Mouse (Mus musculus) liver, adult 2 months (tissue): Measurements from ENCODE around the gene Aff3. TPM values are rescaled to one million over a fixed set of nuclear protein-coding genes. Genes with fewer than 3 reads are reported as not detected.
A peak's percentile ranks its signal among the peaks of the same experiment; 100 is the strongest.

ENCODE experiments used
- DNase-seq: peaks from one replicate; pipeline ENCODE4 v3.0.0-alpha.2; 2011; ENCODE audit warnings: low read depth, low spot score; ENCODE audit errors: extremely low read depth
- H3K27ac ChIP-seq: fragments of 200-500 bp; replicated peaks from 2 replicates; pipeline ENCODE4 v1.5.1; 2012; ENCODE audit warnings: low read depth, mild to moderate bottlenecking, control low read depth, inconsistent platforms, low read length; ENCODE audit not compliant: insufficient read depth
- H3K27me3 ChIP-seq: fragments of 200-500 bp; 2 replicates; pipeline ENCODE4 v1.6.1; 2012; ENCODE audit warnings: mild to moderate bottlenecking, moderate library complexity, low read length, inconsistent platforms; ENCODE audit not compliant: control insufficient read depth, insufficient read depth
- H3K36me3 ChIP-seq: fragments of 200-500 bp; 2 replicates; pipeline ENCODE4 v1.6.1; 2012; ENCODE audit warnings: low read length, inconsistent platforms; ENCODE audit not compliant: control insufficient read depth, insufficient read depth
- H3K4me1 ChIP-seq: fragments of 200-500 bp; 2 replicates; pipeline ENCODE4 v1.6.1; 2011; ENCODE audit warnings: low read length; ENCODE audit not compliant: control insufficient read depth, insufficient read depth
- H3K4me3 ChIP-seq: fragments of 200-500 bp; 2 replicates; pipeline ENCODE4 v1.5.1; 2011; ENCODE audit warnings: low read depth, mild to moderate bottlenecking, control low read depth, low read length, moderate library complexity; ENCODE audit not compliant: insufficient read depth
- H3K79me2 ChIP-seq: fragments of 200-500 bp; 2 replicates; pipeline ENCODE4 v1.6.1; 2012; ENCODE audit warnings: inconsistent platforms, mild to moderate bottlenecking, low read length, moderate library complexity; ENCODE audit not compliant: control insufficient read depth, insufficient read depth
- H3K9ac ChIP-seq: fragments of 200-500 bp; 2 replicates; pipeline ENCODE4 v1.6.1; 2012; ENCODE audit warnings: low read depth, mild to moderate bottlenecking, control low read depth, inconsistent platforms, low read length
- CTCF ChIP-seq: fragments of 200-500 bp; IDR thresholded peaks from 2 replicates; pipeline ENCODE4 v1.5.1; 2011; ENCODE audit warnings: low read depth, low read length, control low read depth
- POLR2A ChIP-seq: fragments of 200-500 bp; IDR thresholded peaks from 2 replicates; pipeline ENCODE4 v1.6.1; 2011; ENCODE audit warnings: low read length, control low read depth; ENCODE audit not compliant: insufficient read depth; ENCODE audit errors: extremely low read depth
- WGBS: fragments of 180-500 bp; shearing (Covaris S2); methylation state at CpG from one replicate; pipeline ENCODE4 v1.1.7; 2018; 5-methylcytosine and 5-hydroxymethylcytosine counted together
- polyA plus RNA-seq: library from polyadenylated mRNA; depleted of rRNA; stranded (reverse); fragments of >200 nt; gene quantifications from 2 replicates; pipeline ENCODE4 v1.2.3, GENCODE M21; 2012
- total RNA-seq: library from RNA; depleted of rRNA; stranded (reverse); fragments of >200 nt; gene quantifications from 2 replicates; pipeline ENCODE4 v1.2.3, GENCODE M21; 2014

Gene Aff3
- total and polyA plus RNA-seq, 2 experiments: 0.18 to 0.28 TPM

- Histone ChIP-seq H3K79me2 (no peaks in the 10 kb centered on the region), H3K4me1 (no peaks in the 10 kb centered on the region), H3K27ac (no peak overlapping the region), H3K27me3 (no peaks in the 10 kb centered on the region), H3K36me3 (no peaks in the 10 kb centered on the region), H3K9ac (no peak overlapping the region), H3K4me3 (no peak overlapping the region)
- TF ChIP-seq POLR2A: no peak
- DNase-seq: no peak
- 63% methylated on average over 1 of the region's 1 CpGs for WGBS
Observed at GRCm38 (mm10) chr1:38516225-38516624, 148.5 kb downstream of the Aff3 start.

- Histone ChIP-seq H3K4me3 (no peak overlapping the region), H3K27me3 (no peaks in the 10 kb centered on the region), H3K79me2 (no peaks in the 10 kb centered on the region), H3K27ac (no peak overlapping the region), H3K36me3 (no peaks in the 10 kb centered on the region), H3K9ac (no peak overlapping the region), H3K4me1 (no peaks in the 10 kb centered on the region)
- DNase-seq: no peak
- 55% methylated on average over 4 of the region's 4 CpGs for WGBS
- TF ChIP-seq CTCF (no peak), POLR2A (no peak)
Observed at GRCm38 (mm10) chr1:38514634-38515011, 150.1 kb downstream of the Aff3 start.

- Histone ChIP-seq H3K27ac (no peak overlapping the region), H3K79me2 (no peaks in the 10 kb centered on the region), H3K4me3 (no peak overlapping the region), H3K4me1 (no peaks in the 10 kb centered on the region), H3K27me3 (no peaks in the 10 kb centered on the region), H3K36me3 (no peaks in the 10 kb centered on the region), H3K9ac (no peak overlapping the region)
- 55% methylated on average over 12 of the region's 12 CpGs for WGBS
- DNase-seq: peak; percentile 2
- TF ChIP-seq CTCF (no peak), POLR2A (no peak)
Observed at GRCm38 (mm10) chr1:38513970-38514633, 150.7 kb downstream of the Aff3 start.

- H3K9ac ChIP-seq: no peak overlapping the region
- H3K79me2 ChIP-seq: no peaks in the 10 kb centered on the region
- H3K4me1 ChIP-seq: no peaks in the 10 kb centered on the region
- H3K4me3 ChIP-seq: no peak overlapping the region
- TF ChIP-seq CTCF: no peak
- TF ChIP-seq POLR2A: no peak
- peak; percentile 12 for DNase-seq
- H3K27ac ChIP-seq: no peak overlapping the region
- H3K27me3 ChIP-seq: no peaks in the 10 kb centered on the region
- H3K36me3 ChIP-seq: no peaks in the 10 kb centered on the region
- WGBS: 40% methylated on average over 15 of the region's 15 CpGs
Observed at GRCm38 (mm10) chr1:38512258-38513081, 152.3 kb downstream of the Aff3 start.

- H3K4me3 ChIP-seq: no peak overlapping the region
- no peaks in the 10 kb centered on the region for H3K27me3 ChIP-seq
- DNase-seq: no peak
- H3K27ac ChIP-seq: no peak overlapping the region
- H3K4me1 ChIP-seq: no peaks in the 10 kb centered on the region
- 90% methylated on average over 5 of the region's 5 CpGs for WGBS
- TF ChIP-seq CTCF: no peak
- TF ChIP-seq POLR2A: no peak
- H3K9ac ChIP-seq: no peak overlapping the region
- no peaks in the 10 kb centered on the region for H3K36me3 ChIP-seq
- no peaks in the 10 kb centered on the region for H3K79me2 ChIP-seq
Observed at GRCm38 (mm10) chr1:38511076-38511475, 153.7 kb downstream of the Aff3 start.

GRCm38 (mm10) chr1:38509301-38509700 is 155.5 kb downstream of the Aff3 start:
- 91% methylated on average over 8 of the region's 8 CpGs for WGBS

More at GRCm38 (mm10) chr1:38509301-38509700, 155.5 kb downstream of the Aff3 start:
- Histone ChIP-seq H3K36me3 (no peaks in the 10 kb centered on the region), H3K79me2 (no peaks in the 10 kb centered on the region), H3K4me3 (no peak overlapping the region), H3K4me1 (no peaks in the 10 kb centered on the region), H3K27me3 (no peaks in the 10 kb centered on the region), H3K9ac (no peak overlapping the region), H3K27ac (no peak overlapping the region)
- TF ChIP-seq POLR2A: no peak
- TF ChIP-seq CTCF: no peak
- no peak for DNase-seq
